Mouse (Mus musculus) myocyte (in vitro differentiated cells): ENCODE results near the gene Klhl8.

Experiments used
- POLR2A ChIP-seq: IDR thresholded peaks from one replicate; pipeline ENCODE4 v1.6.1; 2011; ENCODE audit warnings: low read depth, mild to moderate bottlenecking, control low read depth, moderate library complexity; ENCODE audit not compliant: insufficient read length
- POLR2AphosphoS2 ChIP-seq: IDR thresholded peaks from one replicate; pipeline ENCODE4 v1.6.1; 2011; ENCODE audit warnings: low read depth, control low read depth; ENCODE audit not compliant: insufficient read length
- REST ChIP-seq: IDR thresholded peaks from one replicate; pipeline ENCODE4 v1.6.1; 2011; ENCODE audit warnings: mild to moderate bottlenecking, control low read depth, moderate library complexity; ENCODE audit not compliant: insufficient read depth, insufficient read length
- TCF12 ChIP-seq: IDR thresholded peaks from one replicate; pipeline ENCODE4 v1.6.1; 2011; ENCODE audit warnings: mild to moderate bottlenecking, control low read depth; ENCODE audit not compliant: poor library complexity, insufficient read depth, severe bottlenecking
- USF1 ChIP-seq: IDR thresholded peaks from one replicate; pipeline ENCODE4 v1.6.1; 2011; ENCODE audit warnings: low read depth, mild to moderate bottlenecking, control low read depth, moderate library complexity

DNA sequence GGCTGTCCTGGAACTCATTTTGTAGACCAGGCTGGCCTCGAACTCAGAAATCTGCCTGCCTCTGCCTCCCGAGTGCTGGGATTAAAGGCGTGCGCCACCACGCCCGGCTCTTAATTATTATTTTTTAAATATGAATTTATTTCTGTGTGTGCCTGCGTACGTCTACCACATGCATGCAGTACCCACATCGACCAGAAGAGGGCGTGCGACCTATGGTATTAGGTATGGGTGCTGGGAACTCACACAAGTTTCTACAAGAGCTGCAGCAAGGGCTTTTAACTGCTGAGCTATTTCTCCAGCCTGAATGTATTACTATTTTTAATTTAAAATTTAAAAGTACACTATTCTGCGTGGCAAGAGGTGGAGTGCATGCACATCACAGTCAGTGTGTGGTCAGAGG lies 15.3 kb upstream of the Klhl8 start:
- no peak for TF ChIP-seq TCF12
- no peak for TF ChIP-seq POLR2A
- TF ChIP-seq POLR2AphosphoS2: no peak
- no peak for TF ChIP-seq USF1
- no peak for TF ChIP-seq REST
